9 mouse cellular contexts compared by ENCODE assay signal in the genomic region with DNA sequence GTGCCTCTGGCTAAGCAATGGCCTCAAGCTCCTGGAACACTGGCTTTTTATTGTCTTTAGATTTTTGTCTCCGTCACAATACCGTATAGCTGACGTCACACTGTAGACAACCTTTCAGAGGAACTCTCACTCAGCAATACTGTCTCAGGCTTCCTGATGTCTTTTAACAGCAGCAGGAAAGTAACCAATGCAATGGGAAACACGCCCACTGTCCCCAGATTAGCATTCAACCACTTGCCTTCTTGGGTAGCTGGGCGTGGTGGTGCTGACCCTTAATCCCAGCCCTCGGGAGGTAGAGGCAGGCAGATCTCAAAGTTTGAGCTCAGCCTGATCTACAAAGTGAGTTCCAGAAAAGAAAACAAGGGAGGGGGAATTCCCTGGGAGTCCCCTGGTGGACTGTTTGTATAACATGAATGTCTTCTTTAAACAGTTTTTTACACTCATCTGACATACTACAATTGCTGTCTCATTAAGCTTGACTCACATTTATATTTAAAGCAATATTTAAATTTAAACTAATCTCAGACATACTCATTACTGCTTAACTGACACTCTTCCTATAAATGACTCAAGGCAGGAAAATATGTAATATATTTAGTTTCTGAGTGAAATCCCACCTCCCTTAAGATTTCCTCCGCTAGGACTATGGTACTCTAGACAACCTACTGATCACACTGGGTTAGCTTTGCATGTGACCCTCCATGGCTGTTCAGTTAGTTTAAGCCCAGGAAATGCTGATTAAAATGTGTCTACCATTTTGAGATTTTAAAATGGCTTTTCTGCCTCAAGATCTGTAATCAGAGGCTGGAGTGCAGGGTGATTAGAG. TPM values are rescaled to one million over a fixed set of nuclear protein-coding genes. Genes with fewer than 3 reads are reported as not detected.
DNase-seq lines count a peak whose midpoint lies in the region; ATAC-seq and TF ChIP-seq lines count a peak whose summit lies in the region.
"Had no signal": no experiment of that assay in that cellular context is flagged by ENCODE, and none has a peak within 500 bp of the region (broad histone marks: within the 10 kb centered on the region; RNA-seq: fewer than 3 reads in every experiment).

No protein-coding gene starts in this region.

- peak overlapping the region; percentile 80 for H3K27ac ChIP-seq in layer of hippocampus, adult 2 months
- H3K27ac ChIP-seq in forebrain, embryonic 10.5 days: peak overlapping the region; percentile 75
- H3K27ac ChIP-seq in intestine, embryonic 16.5 days (ENCODE audit: low read length): no peak overlapping the region
- H3K27ac ChIP-seq in neural tube, embryonic 15.5 days (replicated peaks): peak overlapping the region; percentile 67; the same call in 1 of the 2 replicates

- ATAC-seq in intestine, embryonic 16.5 days: peak; percentile 33
- ATAC-seq in neural tube, embryonic 15.5 days (ENCODE audit: low FRiP score): 0 out of 2 replicates have a peak, but pooled peaks have one; percentile 5

- DNase-seq in layer of hippocampus, adult 2 months (ENCODE audit: low spot score in 2 of 2): no peak
- DNase-seq in layer of hippocampus, adult 9-10 months (ENCODE audit: low spot score): no peak
- DNase-seq in forebrain, embryonic 10.5 days (ENCODE audit: extremely low spot score, low spot score): no peak
- DNase-seq in left cerebral cortex, postnatal 14 days (ENCODE audit: low spot score in 2 of 2): no peak
- DNase-seq in spleen, postnatal 14 days (ENCODE audit: low spot score in 2 of 2): no peak
- no peak for DNase-seq in kidney, postnatal 36 days
- DNase-seq: kidney, postnatal 14 days had no signal

- H3K9ac ChIP-seq in intestine, embryonic 16.5 days (ENCODE audit: low read depth, low read length): no peak overlapping the region
- H3K9ac ChIP-seq in neural tube, embryonic 15.5 days (replicated peaks): no peak overlapping the region

- WGBS in forebrain, embryonic 10.5 days: 53% methylated on average over 7 of the region's 7 CpGs
- WGBS in intestine, embryonic 16.5 days: 38% methylated on average over 7 of the region's 7 CpGs
- 56% methylated on average over 7 of the region's 7 CpGs for WGBS in neural tube, embryonic 15.5 days

- peaks cover 36% of the 10 kb centered on the region for H3K4me1 ChIP-seq in forebrain, embryonic 10.5 days
- peaks cover 7% of the 10 kb centered on the region; the same call in 1 of the 2 replicates for H3K4me1 ChIP-seq in intestine, embryonic 16.5 days (ENCODE audit: control insufficient read depth, insufficient read depth, low read length)
- peaks cover 19% of the 10 kb centered on the region for H3K4me1 ChIP-seq in neural tube, embryonic 15.5 days

- H3K4me3 ChIP-seq in layer of hippocampus, adult 2 months: no peak overlapping the region
- peak overlapping the region; percentile 2; the same call in 1 of the 2 replicates for H3K4me3 ChIP-seq in forebrain, embryonic 10.5 days
- H3K4me3 ChIP-seq in intestine, embryonic 16.5 days (ENCODE audit: low read length): no peak overlapping the region
- no peak overlapping the region for H3K4me3 ChIP-seq in neural tube, embryonic 15.5 days (replicated peaks)

- H3K9me3 ChIP-seq in forebrain, embryonic 10.5 days: no peaks in the 10 kb centered on the region
- no peaks in the 10 kb centered on the region for H3K9me3 ChIP-seq in intestine, embryonic 16.5 days (ENCODE audit: control insufficient read depth, low read length)
- no peaks in the 10 kb centered on the region for H3K9me3 ChIP-seq in neural tube, embryonic 15.5 days (replicated peaks)

- H3K4me2 ChIP-seq in intestine, embryonic 16.5 days (ENCODE audit: low read depth, low read length): no peak overlapping the region
- no peak overlapping the region for H3K4me2 ChIP-seq in neural tube, embryonic 15.5 days

- intact Hi-C loops in left cerebral cortex, postnatal 14 days (cut with DNase I): no loop called here

- TF ChIP-seq CTCF in layer of hippocampus, adult 2 months (conservative IDR thresholded peaks at IDR 0.05): peak; percentile 38

- peaks cover 54% of the 10 kb centered on the region for H3K36me3 ChIP-seq in forebrain, embryonic 10.5 days (replicated peaks)
- 0 out of 2 replicates have a peak, but pooled peaks cover 3% of the 10 kb centered on the region for H3K36me3 ChIP-seq in intestine, embryonic 16.5 days (ENCODE audit: control insufficient read depth, insufficient read depth, low read length)
- peaks cover 20% of the 10 kb centered on the region for H3K36me3 ChIP-seq in neural tube, embryonic 15.5 days

- H3K27me3 ChIP-seq in forebrain, embryonic 10.5 days (ENCODE audit: poor library complexity, severe bottlenecking): no peaks in the 10 kb centered on the region
- no peaks in the 10 kb centered on the region for H3K27me3 ChIP-seq in intestine, embryonic 16.5 days (replicated peaks; ENCODE audit: control insufficient read depth, insufficient read depth, low read length)
- no peaks in the 10 kb centered on the region for H3K27me3 ChIP-seq in neural tube, embryonic 15.5 days (replicated peaks)

RNA-seq across cellular contexts. Expression of a gene that starts 24.6 kb away (rescaled TPM):
- 10 to 100 TPM; 30.6 to 38.5 TPM for total RNA-seq in layer of hippocampus, adult 2 months (2021)
- 119 and 122 TPM in 2 replicates for polyA plus RNA-seq in forebrain, embryonic 10.5 days (2016; fragmentation: Nextera tagmentation; extraction: Ambion mirVana)
- polyA plus RNA-seq in intestine, embryonic 16.5 days (2015; fragmentation: Nextera tagmentation; extraction: Ambion mirVana): 103 and 110 TPM in 2 replicates
- polyA plus RNA-seq in neural tube, embryonic 15.5 days (2015; fragmentation: Nextera tagmentation; extraction: Ambion mirVana): 159 and 163 TPM in 2 replicates
- 10 to 100 TPM; 52.5 to 61.7 TPM for total RNA-seq in left cerebral cortex, postnatal 14 days (2021)
